8 mouse cellular contexts compared by ENCODE assay signal in genomic region chr15:84131096-84131786, GRCm38 (mm10). TPM values are rescaled to one million over a fixed set of nuclear protein-coding genes. Genes with fewer than 3 reads are reported as not detected.
DNase-seq lines count a peak whose midpoint lies in the region; ATAC-seq and TF ChIP-seq lines count a peak whose summit lies in the region.

No protein-coding gene starts in this region.

- peak; percentile 71 for DNase-seq in liver, adult 2 months (ENCODE audit: extremely low read depth, low read depth, low spot score)
- peak; percentile 66 for DNase-seq in adrenal gland, adult 2 months
- DNase-seq in cerebellum, postnatal 25 days: peak; percentile 78 to 80
- DNase-seq in kidney, postnatal 4 days: peak; percentile 6 to 17
- DNase-seq in limb, embryonic 10.5 days (ENCODE audit: low spot score): no peak
- DNase-seq in thymus, postnatal 25 days: no peak
- DNase-seq in layer of hippocampus, postnatal 14 days (ENCODE audit: low spot score in 2 of 2): no peak

- no peak for TF ChIP-seq CTCF in liver, adult 2 months (IDR thresholded peaks at IDR 0.05; ENCODE audit: low read depth, low read length)

- no peak overlapping the region for H3K4me3 ChIP-seq in liver, adult 2 months (ENCODE audit: insufficient read depth, low read depth, low read length)
- H3K4me3 ChIP-seq in liver, embryonic 12.5 days: no peak overlapping the region
- H3K4me3 ChIP-seq in limb, embryonic 10.5 days: no peak overlapping the region

- no peak overlapping the region for H3K4me2 ChIP-seq in liver, embryonic 12.5 days

- H3K27me3 ChIP-seq in liver, adult 2 months (ENCODE audit: control insufficient read depth, insufficient read depth, low read length): no peaks in the 10 kb centered on the region
- no peaks in the 10 kb centered on the region for H3K27me3 ChIP-seq in liver, embryonic 12.5 days (replicated peaks)
- no peaks in the 10 kb centered on the region for H3K27me3 ChIP-seq in limb, embryonic 10.5 days (ENCODE audit: low read depth, poor library complexity, severe bottlenecking)

- ATAC-seq in liver, embryonic 12.5 days: no peak

- H3K27ac ChIP-seq in liver, adult 2 months (replicated peaks; ENCODE audit: insufficient read depth, low read depth, low read length): peak overlapping the region; percentile 25
- no peak overlapping the region for H3K27ac ChIP-seq in liver, embryonic 12.5 days
- H3K27ac ChIP-seq in limb, embryonic 10.5 days: no peak overlapping the region

- H3K9me3 ChIP-seq in liver, embryonic 12.5 days (replicated peaks): no peaks in the 10 kb centered on the region
- H3K9me3 ChIP-seq in limb, embryonic 10.5 days (replicated peaks): no peaks in the 10 kb centered on the region

- no peaks in the 10 kb centered on the region for H3K79me2 ChIP-seq in liver, adult 2 months (ENCODE audit: control insufficient read depth, insufficient read depth, low read length)

- WGBS in liver, adult 2 months: 29% methylated on average over 16 of the region's 16 CpGs
- 39% methylated on average over 16 of the region's 16 CpGs for WGBS in liver, embryonic 12.5 days (ENCODE audit: insufficient replicate concordance)
- 65% methylated on average over 16 of the region's 16 CpGs for WGBS in limb, embryonic 10.5 days

- H3K9ac ChIP-seq in liver, adult 2 months (ENCODE audit: low read depth, low read length): no peak overlapping the region
- H3K9ac ChIP-seq in liver, embryonic 12.5 days: no peak overlapping the region

- H3K4me1 ChIP-seq in liver, adult 2 months (ENCODE audit: control insufficient read depth, insufficient read depth, low read length): peaks cover 10% of the 10 kb centered on the region; the same call in 1 of the 2 replicates
- no peaks in the 10 kb centered on the region for H3K4me1 ChIP-seq in liver, embryonic 12.5 days
- H3K4me1 ChIP-seq in limb, embryonic 10.5 days: no peaks in the 10 kb centered on the region

- H3K36me3 ChIP-seq in liver, adult 2 months (ENCODE audit: control insufficient read depth, insufficient read depth, low read length): no peaks in the 10 kb centered on the region
- H3K36me3 ChIP-seq in liver, embryonic 12.5 days: no peaks in the 10 kb centered on the region
- H3K36me3 ChIP-seq in limb, embryonic 10.5 days: no peaks in the 10 kb centered on the region

- TF ChIP-seq POLR2A in liver, adult 2 months (IDR thresholded peaks at IDR 0.05; ENCODE audit: extremely low read depth, insufficient read depth, low read length): no peak

RNA-seq across cellular contexts. Expression of gene Pnpla5, which starts 8.3 kb away (rescaled TPM):
- total RNA-seq in liver, adult 2 months (2014; rRNA removed): 0.07 and 0.28 TPM in 2 replicates
- polyA plus RNA-seq in liver, adult 2 months (2012; rRNA removed): 0.13 TPM in 1 of 2 replicates, not detected in the other
- 0.07 TPM in 1 of 2 replicates, not detected in the other for polyA plus RNA-seq in liver, embryonic 12.5 days (2016; fragmentation: Nextera tagmentation; extraction: Ambion mirVana)
- under 1 TPM in 1 of 2 experiments, not detected in 1; 0.12 TPM for total RNA-seq in adrenal gland, adult 2 months (2021)
- polyA plus RNA-seq in adrenal gland, adult 2 months (2012; rRNA removed): 0.06 and 0.19 TPM in 2 replicates
- not detected in 2 replicates for polyA plus RNA-seq in limb, embryonic 10.5 days (2016; fragmentation: Nextera tagmentation; extraction: Ambion mirVana)
- not detected for total RNA-seq in layer of hippocampus, postnatal 14 days (2021)

RNA-seq across cellular contexts. Expression of gene Sult4a1, which starts 25.7 kb away (rescaled TPM):
- 0.13 TPM in 1 of 2 replicates, not detected in the other for total RNA-seq in liver, adult 2 months (2014; rRNA removed)
- 0.06 TPM in 1 of 2 replicates, not detected in the other for polyA plus RNA-seq in liver, adult 2 months (2012; rRNA removed)
- polyA plus RNA-seq in liver, embryonic 12.5 days (2016; fragmentation: Nextera tagmentation; extraction: Ambion mirVana): 0.14 and 0.18 TPM in 2 replicates
- 1 to 10 TPM; 4.6 to 5.2 TPM for total RNA-seq in adrenal gland, adult 2 months (2021)
- polyA plus RNA-seq in adrenal gland, adult 2 months (2012; rRNA removed): 4.5 and 6.6 TPM in 2 replicates
- 1.2 and 1.3 TPM in 2 replicates for polyA plus RNA-seq in limb, embryonic 10.5 days (2016; fragmentation: Nextera tagmentation; extraction: Ambion mirVana)
- total RNA-seq in layer of hippocampus, postnatal 14 days (2021): 100 to 1,000 TPM; 339 to 348 TPM

RNA-seq across cellular contexts. Expression of gene Pnpla3, which starts 36.4 kb away (rescaled TPM):
- 1.2 and 2.6 TPM in 2 replicates for total RNA-seq in liver, adult 2 months (2014; rRNA removed)
- polyA plus RNA-seq in liver, adult 2 months (2012; rRNA removed): 4.7 and 10.6 TPM in 2 replicates
- polyA plus RNA-seq in liver, embryonic 12.5 days (2016; fragmentation: Nextera tagmentation; extraction: Ambion mirVana): 1.4 and 1.5 TPM in 2 replicates
- total RNA-seq in adrenal gland, adult 2 months (2021): 10 to 100 TPM; 46.4 to 65.3 TPM
- polyA plus RNA-seq in adrenal gland, adult 2 months (2012; rRNA removed): 178 and 239 TPM in 2 replicates
- 0.10 and 0.19 TPM in 2 replicates for polyA plus RNA-seq in limb, embryonic 10.5 days (2016; fragmentation: Nextera tagmentation; extraction: Ambion mirVana)
- total RNA-seq in layer of hippocampus, postnatal 14 days (2021): 10 to 100 TPM in 1 of 2 experiments, 1 to 10 TPM in 1; 9.2 to 11.3 TPM

Comparison
In these comparisons a context has a peak if more than half of its experiments do, and no peak if none do; other contexts are left out.
1. DNase-seq: peak in liver, adult 2 months (single experiment), adrenal gland, adult 2 months (single experiment), cerebellum, postnatal 25 days (2 of 2) and kidney, postnatal 4 days (2 of 2); none in limb, embryonic 10.5 days (single experiment), thymus, postnatal 25 days (single experiment) and layer of hippocampus, postnatal 14 days (0 of 2).
2. RNA of gene Pnpla3, which starts 36.4 kb away (polyA plus RNA-seq): 178 to 239 TPM in adrenal gland, adult 2 months; 4.7 to 10.6 TPM in liver, adult 2 months, 1.4 to 1.5 TPM in liver, embryonic 12.5 days and 0.10 to 0.19 TPM in limb, embryonic 10.5 days; every median in the first group is over 10 times any median in the second.